In genomic region chr11:75460844-75461742, GRCm38 (mm10) we compare ENCODE assay signal across 8 mouse cellular contexts. TPM values are rescaled to one million over a fixed set of nuclear protein-coding genes. Genes with fewer than 3 reads are reported as not detected.
DNase-seq lines count a peak whose midpoint lies in the region; ATAC-seq and TF ChIP-seq lines count a peak whose summit lies in the region.

TSS of gene Tlcd2 (plus strand) at chr11:75461715.

- no peak for TF ChIP-seq CTCF in ES-Bruce4 (IDR thresholded peaks at IDR 0.05; ENCODE audit: low read depth, low read length)
- no peak; the same call in 1 of the 2 replicates for TF ChIP-seq CTCF in liver, postnatal 0 days (IDR thresholded peaks at IDR 0.05; ENCODE audit: low read depth)

- H3K9me3 ChIP-seq in ES-Bruce4 (replicated peaks; ENCODE audit: control insufficient read depth, insufficient read depth, low read length, poor library complexity, severe bottlenecking), result no peaks in the 10 kb centered on the region
- no peaks in the 10 kb centered on the region for H3K9me3 ChIP-seq in forebrain, embryonic 13.5 days (replicated peaks)
- H3K9me3 ChIP-seq in liver, postnatal 0 days (ENCODE audit: low read length), result no peaks in the 10 kb centered on the region
- H3K9me3 ChIP-seq in neural tube, embryonic 14.5 days (ENCODE audit: control insufficient read depth, low read length), result no peaks in the 10 kb centered on the region

- H3K4me3 ChIP-seq in ES-Bruce4 (ENCODE audit: low read depth, low read length), result peak within 1 kb of the TSS; percentile 76
- H3K4me3 ChIP-seq in forebrain, embryonic 13.5 days, result peak within 1 kb of the TSS; percentile 59
- peak within 1 kb of the TSS; percentile 76 for H3K4me3 ChIP-seq in liver, postnatal 0 days (ENCODE audit: low read depth, low read length)
- peak within 1 kb of the TSS; percentile 86 for H3K4me3 ChIP-seq in neural tube, embryonic 14.5 days (ENCODE audit: low read depth, low read length)

- DNase-seq in heart, postnatal 10 days, result peak; percentile 100
- peak; percentile 100 for DNase-seq in large intestine, adult 2 months (ENCODE audit: low read depth, low spot score)
- peak; percentile 99 for DNase-seq in liver, postnatal 0 days
- peak; percentile 98 for DNase-seq in testis, postnatal 10 days (ENCODE audit: low spot score)

- intact Hi-C loops in heart, postnatal 10 days (cut with DNase I), result loop anchor here (10.0 kb wide), 1 partner anchor 286 kb away; the partner anchor contains the start of gene Ovca2

- H3K9ac ChIP-seq in ES-Bruce4 (ENCODE audit: low read depth, poor library complexity, severe bottlenecking), result peak within 1 kb of the TSS; percentile 92
- peak within 1 kb of the TSS; percentile 71 for H3K9ac ChIP-seq in forebrain, embryonic 13.5 days
- peak within 1 kb of the TSS; percentile 93 for H3K9ac ChIP-seq in liver, postnatal 0 days (replicated peaks)
- H3K9ac ChIP-seq in neural tube, embryonic 14.5 days (replicated peaks; ENCODE audit: low read depth, low read length), result peak within 1 kb of the TSS; percentile 64

- TF ChIP-seq EP300 in ES-Bruce4 (IDR thresholded peaks at IDR 0.05; ENCODE audit: insufficient read depth, low read depth, low read length), result peak; percentile 47; the same call in 1 of the 2 replicates
- TF ChIP-seq EP300 in liver, postnatal 0 days (IDR thresholded peaks at IDR 0.05; ENCODE audit: low read depth), result peak; percentile 70; the same call in 1 of the 2 replicates

- WGBS in forebrain, embryonic 13.5 days, result under 1% methylated on average over 46 of the region's 46 CpGs
- WGBS in large intestine, adult 2 months, result under 1% methylated on average over 46 of the region's 46 CpGs
- under 1% methylated on average over 46 of the region's 46 CpGs for WGBS in liver, postnatal 0 days (ENCODE audit: insufficient replicate concordance)
- under 1% methylated on average over 46 of the region's 46 CpGs for WGBS in neural tube, embryonic 14.5 days

- peak within 1 kb of the TSS; percentile 93 for H3K27ac ChIP-seq in ES-Bruce4 (ENCODE audit: insufficient read depth, low read length)
- H3K27ac ChIP-seq in forebrain, embryonic 13.5 days, result peak within 1 kb of the TSS; percentile 87
- H3K27ac ChIP-seq in liver, postnatal 0 days (ENCODE audit: low read depth), result peak within 1 kb of the TSS; percentile 99
- peak within 1 kb of the TSS; percentile 74 for H3K27ac ChIP-seq in neural tube, embryonic 14.5 days (ENCODE audit: low read depth, low read length)

- H3K36me3 ChIP-seq in ES-Bruce4 (ENCODE audit: control insufficient read depth, insufficient read depth, low read length, poor library complexity, severe bottlenecking), result peaks cover 5% of the 10 kb centered on the region
- peaks cover 10% of the 10 kb centered on the region for H3K36me3 ChIP-seq in forebrain, embryonic 13.5 days (ENCODE audit: poor library complexity, severe bottlenecking)
- H3K36me3 ChIP-seq in liver, postnatal 0 days (replicated peaks; ENCODE audit: insufficient read depth, low read length), result peaks cover 24% of the 10 kb centered on the region
- 0 out of 2 replicates have a peak, but pooled peaks cover 6% of the 10 kb centered on the region for H3K36me3 ChIP-seq in neural tube, embryonic 14.5 days (ENCODE audit: control insufficient read depth, insufficient read depth, low read length)

- peak within 1 kb of the TSS; percentile 81 for H3K4me2 ChIP-seq in forebrain, embryonic 13.5 days
- H3K4me2 ChIP-seq in liver, postnatal 0 days (ENCODE audit: low read depth, low read length), result peak within 1 kb of the TSS; percentile 92
- peak within 1 kb of the TSS; percentile 83 for H3K4me2 ChIP-seq in neural tube, embryonic 14.5 days (ENCODE audit: low read depth, low read length)

- peak; percentile 90 for ATAC-seq in cerebellum, adult (ENCODE audit: insufficient number of reproducible peaks, low FRiP score, low TSS enrichment)
- peak; percentile 96 for ATAC-seq in forebrain, embryonic 13.5 days
- ATAC-seq in liver, postnatal 0 days, result peak; percentile 84
- peak; percentile 95 for ATAC-seq in neural tube, embryonic 14.5 days (ENCODE audit: low read depth)

- H3K27me3 ChIP-seq in ES-Bruce4 (ENCODE audit: control insufficient read depth, insufficient read depth, low read length, poor library complexity, severe bottlenecking), result no peaks in the 10 kb centered on the region
- H3K27me3 ChIP-seq in forebrain, embryonic 13.5 days, result no peaks in the 10 kb centered on the region
- no peaks in the 10 kb centered on the region for H3K27me3 ChIP-seq in liver, postnatal 0 days (ENCODE audit: insufficient read depth, low read length)
- no peaks in the 10 kb centered on the region for H3K27me3 ChIP-seq in neural tube, embryonic 14.5 days (ENCODE audit: control insufficient read depth, insufficient read depth, low read length)

- peak; percentile 53 for TF ChIP-seq POLR2A in ES-Bruce4 (IDR thresholded peaks at IDR 0.05; ENCODE audit: insufficient read depth, low read length)

- H3K4me1 ChIP-seq in ES-Bruce4 (ENCODE audit: control insufficient read depth, insufficient read depth, low read length), result no peaks in the 10 kb centered on the region
- H3K4me1 ChIP-seq in forebrain, embryonic 13.5 days, result peaks cover 25% of the 10 kb centered on the region
- peaks cover 47% of the 10 kb centered on the region for H3K4me1 ChIP-seq in liver, postnatal 0 days (ENCODE audit: insufficient read depth)
- H3K4me1 ChIP-seq in neural tube, embryonic 14.5 days (ENCODE audit: control insufficient read depth, insufficient read depth, low read length), result peaks cover 16% of the 10 kb centered on the region

RNA-seq across cellular contexts. Expression of gene Tlcd2, which starts in this region (rescaled TPM):
- polyA plus RNA-seq in ES-Bruce4 (2011; ENCODE audit: insufficient read depth, insufficient read length, low read depth, missing spikeins), result 3.6 and 6.8 TPM in 2 replicates
- polyA plus RNA-seq in forebrain, embryonic 13.5 days (2015; fragmentation: Nextera tagmentation; extraction: Ambion mirVana), result 1.4 and 1.9 TPM in 2 replicates
- total RNA-seq in heart, postnatal 10 days (2021), result 1 to 10 TPM; 8.1 to 9.3 TPM
- polyA plus RNA-seq in large intestine, adult 2 months (2012; rRNA removed), result 20.6 and 48.3 TPM in 2 replicates
- polyA plus RNA-seq in liver, postnatal 0 days (2015; fragmentation: Nextera tagmentation; extraction: Ambion mirVana), result 34.2 and 35.6 TPM in 2 replicates
- 1.8 and 4.0 TPM in 2 replicates for polyA plus RNA-seq in neural tube, embryonic 14.5 days (2014; fragmentation: Nextera tagmentation; extraction: Ambion mirVana)

Comparison
In these comparisons a context has a peak if more than half of its experiments do, and no peak if none do; other contexts are left out.
1. Peak in every context shown above with its lines: DNase-seq, ATAC-seq, H3K4me3 ChIP-seq and H3K27ac ChIP-seq.